Mouse (Mus musculus) granulocyte monocyte progenitor cell, adult 5-6 weeks (primary cell): Measurements from ENCODE around the gene Clp1. TPM values are rescaled to one million over a fixed set of nuclear protein-coding genes. Genes with fewer than 3 reads are reported as not detected.

Experiments
- total RNA-seq, 2 experiments: library from RNA; stranded (forward) in 1 of 2; stranded (reverse) in 1 of 2; fragments of 200-712, 200-1000 nt in 1 of 2; fragments of >200 nt in 1 of 2; fragmentation: Nextera tagmentation in 1 of 2; gene quantifications; 2 replicates each; pipeline ENCODE4 v1.2.3; 2014 to 2017

The Clp1 gene
- total RNA-seq, 2 experiments from 2014 or later = 30.3 to 31.3 TPM

Other genes starting within 250 kb of the Clp1 start
- 30.6 and 34.8 TPM in 2 replicates for gene Ctnnd1, start 76.6 kb downstream of the Clp1 start, total RNA-seq (2014; fragmentation: Nextera tagmentation)
- 27.4 and 44.7 TPM in 2 replicates for gene Ctnnd1, start 76.6 kb downstream of the Clp1 start, total RNA-seq (2017)
- not detected in 2 replicates for gene Btbd18, start 68.3 kb downstream of the Clp1 start, total RNA-seq (2014; fragmentation: Nextera tagmentation)
- not detected in 2 replicates for gene Btbd18, start 68.3 kb downstream of the Clp1 start, total RNA-seq (2017)
- 189 and 209 TPM in 2 replicates for gene Selenoh, start 56.6 kb downstream of the Clp1 start, total RNA-seq (2014; fragmentation: Nextera tagmentation)
- 156 and 175 TPM in 2 replicates for gene Selenoh, start 56.6 kb downstream of the Clp1 start, total RNA-seq (2017)
- not detected in 2 replicates for gene Gm28635, start 49.3 kb downstream of the Clp1 start, total RNA-seq (2014; fragmentation: Nextera tagmentation)
- not detected in 2 replicates for gene Gm28635, start 49.3 kb downstream of the Clp1 start, total RNA-seq (2017)
- gene Med19, start 48.9 kb downstream of the Clp1 start, total RNA-seq (2014; fragmentation: Nextera tagmentation) = 16.7 and 24.4 TPM in 2 replicates
- 25.5 and 28.5 TPM in 2 replicates for gene Med19, start 48.9 kb downstream of the Clp1 start, total RNA-seq (2017)
- 36.2 and 48.2 TPM in 2 replicates for gene Tmx2, start 48.2 kb downstream of the Clp1 start, total RNA-seq (2014; fragmentation: Nextera tagmentation)
- 52.6 and 55.0 TPM in 2 replicates for gene Tmx2, start 48.2 kb downstream of the Clp1 start, total RNA-seq (2017)
- gene Zdhhc5, start 12.2 kb downstream of the Clp1 start, total RNA-seq (2014; fragmentation: Nextera tagmentation) = 38.4 and 46.6 TPM in 2 replicates
- 33.4 and 35.2 TPM in 2 replicates for gene Zdhhc5, start 12.2 kb downstream of the Clp1 start, total RNA-seq (2017)
- not detected in 2 replicates for gene Ypel4, start 6.7 kb upstream of the Clp1 start, total RNA-seq (2014; fragmentation: Nextera tagmentation)
- not detected in 2 replicates for gene Ypel4, start 6.7 kb upstream of the Clp1 start, total RNA-seq (2017)
- gene Gm19426, start 16.3 kb upstream of the Clp1 start, total RNA-seq (2014; fragmentation: Nextera tagmentation) = not detected in 2 replicates
- not detected in 2 replicates for gene Gm19426, start 16.3 kb upstream of the Clp1 start, total RNA-seq (2017)
- gene Serping1, start 48.1 kb upstream of the Clp1 start, total RNA-seq (2014; fragmentation: Nextera tagmentation) = not detected in 2 replicates
- not detected in 2 replicates for gene Serping1, start 48.1 kb upstream of the Clp1 start, total RNA-seq (2017)
- gene Ube2l6, start 71.5 kb upstream of the Clp1 start, total RNA-seq (2014; fragmentation: Nextera tagmentation) = 5.6 and 6.3 TPM in 2 replicates
- 4.0 and 7.1 TPM in 2 replicates for gene Ube2l6, start 71.5 kb upstream of the Clp1 start, total RNA-seq (2017)
- gene Smtnl1, start 95.3 kb upstream of the Clp1 start, total RNA-seq (2014; fragmentation: Nextera tagmentation) = not detected in 2 replicates
- not detected in 2 replicates for gene Smtnl1, start 95.3 kb upstream of the Clp1 start, total RNA-seq (2017)
- 52.3 and 76.6 TPM in 2 replicates for gene Timm10, start 99.6 kb upstream of the Clp1 start, total RNA-seq (2014; fragmentation: Nextera tagmentation)
- gene Timm10, start 99.6 kb upstream of the Clp1 start, total RNA-seq (2017) = 32.2 and 34.6 TPM in 2 replicates
- gene Slc43a1, start 111.5 kb upstream of the Clp1 start, total RNA-seq (2014; fragmentation: Nextera tagmentation) = 14.6 and 23.4 TPM in 2 replicates
- 11.5 and 11.8 TPM in 2 replicates for gene Slc43a1, start 111.5 kb upstream of the Clp1 start, total RNA-seq (2017)
- not detected in 2 replicates for gene Rtn4rl2, start 159.4 kb upstream of the Clp1 start, total RNA-seq (2014; fragmentation: Nextera tagmentation)
- gene Rtn4rl2, start 159.4 kb upstream of the Clp1 start, total RNA-seq (2017) = not detected in 2 replicates
- 123 and 129 TPM in 2 replicates for gene Slc43a3, start 209.2 kb upstream of the Clp1 start, total RNA-seq (2014; fragmentation: Nextera tagmentation)
- 96.1 and 109 TPM in 2 replicates for gene Slc43a3, start 209.2 kb upstream of the Clp1 start, total RNA-seq (2017)